Mouse (Mus musculus) large intestine, adult 2 months (tissue): ENCODE results near the gene Schip1. TPM values are rescaled to one million over a fixed set of nuclear protein-coding genes. Genes with fewer than 3 reads are reported as not detected.

Experiments used
- DNase-seq: peaks from one replicate; pipeline ENCODE4 v3.0.0-alpha.2; 2012; ENCODE audit warnings: low read depth, low spot score
- WGBS: fragments of 180-500 bp; shearing (Covaris S2); methylation state at CpG from one replicate; pipeline ENCODE4 v1.1.7; 2018; 5-methylcytosine and 5-hydroxymethylcytosine counted together
- polyA plus RNA-seq: library from polyadenylated mRNA; depleted of rRNA; stranded (reverse); fragments of >200 nt; gene quantifications from 2 replicates; pipeline ENCODE4 v1.2.3, GENCODE M21; 2012; rRNA removed

Schip1 gene
- polyA plus RNA-seq, 1 experiment: 5.9 TPM

- 58% methylated on average over 2 of the region's 2 CpGs for WGBS
- DNase-seq: no peak
Observed at GRCm38 (mm10) chr3:68674721-68675120, 610.1 kb downstream of the Schip1 start.

GRCm38 (mm10) chr3:68675216-68675835, 610.7 kb downstream of the Schip1 start:
- DNase-seq: no peak
- 87% methylated on average over 12 of the region's 12 CpGs for WGBS

Other genes starting within 250 kb of the Schip1 start
- gene Iqcj, start 172.6 kb upstream of the Schip1 start, polyA plus RNA-seq: not detected in 2 replicates
- gene Iqschfp, start 172.6 kb upstream of the Schip1 start, polyA plus RNA-seq: not detected in 2 replicates